Mouse (Mus musculus): ENCODE measurements around the gene Zfp622. TPM values are rescaled to one million over a fixed set of nuclear protein-coding genes. Genes with fewer than 3 reads are reported as not detected.

Zfp622 gene
- polyA plus RNA-seq, 1 experiment from 2014 or later: 31.6 TPM

GRCm38 (mm10) chr15:25948257-25949223 is 35.6 kb upstream of the Zfp622 start:
- Histone ChIP-seq H3K9ac (no peak overlapping the region), H3K4me3 (replicated peaks) (no peak overlapping the region), H3K4me2 (no peak overlapping the region), H3K9me3 (no peaks in the 10 kb centered on the region), H3K27me3 (replicated peaks) (no peaks in the 10 kb centered on the region), H3K4me1 (0 out of 2 replicates have a peak, but pooled peaks cover 4% of the 10 kb centered on the region), H3K36me3 (no peaks in the 10 kb centered on the region), H3K27ac (no peak overlapping the region)
- 76% methylated on average over 26 of the region's 26 CpGs for whole genome bisulfite sequencing
- no peak for ATAC-seq (ENCODE audit: insufficient read depth, low FRiP score, low read depth)

DNA sequence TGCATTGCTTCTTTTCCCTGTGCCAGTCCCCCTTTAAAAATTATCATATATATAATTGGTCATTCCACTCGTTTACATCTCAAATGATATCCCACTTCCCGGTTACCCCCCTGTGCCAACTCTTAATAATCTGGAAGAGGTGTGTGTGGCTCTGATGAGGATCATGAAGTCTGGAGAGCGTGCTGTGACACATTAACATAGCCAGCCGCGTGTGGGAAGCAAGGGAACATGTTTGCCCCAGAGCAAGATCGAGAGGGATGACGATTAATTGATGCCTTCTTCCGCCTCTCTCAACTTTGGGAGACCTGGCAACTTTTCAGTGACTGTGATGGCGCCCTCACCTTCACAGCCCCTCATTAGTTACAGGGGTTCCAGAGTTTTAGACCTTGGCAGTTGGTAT is 34.5 kb upstream of the Zfp622 start:
- no peak overlapping the region for H3K4me3 ChIP-seq (replicated peaks)
- WGBS: 78% methylated on average over 9 of the region's 9 CpGs
- no peaks in the 10 kb centered on the region for H3K36me3 ChIP-seq
- H3K9ac ChIP-seq: no peak overlapping the region
- no peaks in the 10 kb centered on the region for H3K9me3 ChIP-seq
- H3K27me3 ChIP-seq (replicated peaks): no peaks in the 10 kb centered on the region
- H3K4me1 ChIP-seq: 0 out of 2 replicates have a peak, but pooled peaks cover 4% of the 10 kb centered on the region
- no peak overlapping the region for H3K4me2 ChIP-seq
- no peak for ATAC-seq (ENCODE audit: insufficient read depth, low FRiP score, low read depth)
- H3K27ac ChIP-seq: no peak overlapping the region

DNA sequence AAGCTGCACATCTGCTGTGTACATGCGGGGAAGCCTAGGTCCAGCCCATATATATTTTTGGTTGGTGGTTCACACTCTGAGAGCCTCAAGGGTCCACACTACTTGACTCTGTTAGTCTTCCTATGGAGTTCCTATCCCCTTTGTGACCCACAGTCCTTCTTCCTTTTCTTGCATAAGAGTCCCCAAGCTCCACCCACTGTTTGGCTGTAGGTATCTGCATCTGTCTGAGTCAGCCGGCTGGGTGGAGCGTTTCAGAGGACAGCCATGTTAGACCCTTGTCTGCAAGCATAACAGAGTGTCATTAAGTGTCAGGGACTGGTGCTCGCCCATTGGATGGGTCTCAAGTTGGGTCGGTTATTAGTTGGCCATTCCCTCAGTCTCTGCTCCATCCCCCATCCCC is 33.6 kb upstream of the Zfp622 start:
- ATAC-seq (ENCODE audit: insufficient read depth, low FRiP score, low read depth): no peak
- Histone ChIP-seq H3K4me2 (no peak overlapping the region), H3K36me3 (no peaks in the 10 kb centered on the region), H3K4me3 (replicated peaks) (no peak overlapping the region), H3K4me1 (0 out of 2 replicates have a peak, but pooled peaks cover 4% of the 10 kb centered on the region), H3K27ac (no peak overlapping the region), H3K9me3 (no peaks in the 10 kb centered on the region), H3K27me3 (replicated peaks) (no peaks in the 10 kb centered on the region), H3K9ac (no peak overlapping the region)
- 74% methylated on average over 5 of the region's 5 CpGs for WGBS

DNA sequence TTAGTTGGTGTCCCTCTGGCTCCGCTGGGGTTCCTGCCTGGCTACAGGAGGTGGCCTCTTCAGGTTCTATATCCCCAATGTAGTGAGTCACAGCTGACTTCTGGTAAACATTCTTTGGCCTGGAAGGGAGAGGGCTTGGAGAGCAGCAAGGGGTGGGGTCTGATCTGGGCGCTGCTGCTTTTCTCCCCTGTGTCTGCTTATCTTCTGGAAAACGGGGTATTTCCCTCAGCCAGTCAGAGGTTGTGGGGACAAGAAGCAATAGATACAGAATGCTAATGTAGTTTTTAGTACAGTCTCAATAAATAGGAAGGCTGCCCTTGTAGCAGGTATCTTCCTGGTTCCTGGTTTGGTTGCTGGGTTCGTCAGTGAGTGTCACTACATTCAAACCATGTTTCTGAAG is 33.1 kb upstream of the Zfp622 start:
- no peaks in the 10 kb centered on the region for H3K36me3 ChIP-seq
- H3K27me3 ChIP-seq (replicated peaks): no peaks in the 10 kb centered on the region
- H3K9me3 ChIP-seq: no peaks in the 10 kb centered on the region
- ATAC-seq (ENCODE audit: insufficient read depth, low FRiP score, low read depth): no peak
- H3K27ac ChIP-seq: no peak overlapping the region
- H3K4me2 ChIP-seq: no peak overlapping the region
- H3K4me3 ChIP-seq (replicated peaks): no peak overlapping the region
- H3K9ac ChIP-seq: no peak overlapping the region
- 70% methylated on average over 4 of the region's 4 CpGs for WGBS
- 0 out of 2 replicates have a peak, but pooled peaks cover 4% of the 10 kb centered on the region for H3K4me1 ChIP-seq

- Histone ChIP-seq H3K9me3 (no peaks in the 10 kb centered on the region), H3K4me3 (replicated peaks) (no peak overlapping the region), H3K9ac (no peak overlapping the region), H3K36me3 (no peaks in the 10 kb centered on the region), H3K4me2 (no peak overlapping the region), H3K27me3 (replicated peaks) (no peaks in the 10 kb centered on the region), H3K27ac (no peak overlapping the region), H3K4me1 (0 out of 2 replicates have a peak, but pooled peaks cover 8% of the 10 kb centered on the region)
- 76% methylated on average over 5 of the region's 5 CpGs for WGBS
- ATAC-seq (ENCODE audit: insufficient read depth, low FRiP score, low read depth): no peak
These were observed 28.2 kb upstream of the Zfp622 start for GRCm38 (mm10) chr15:25956001-25956400.

GRCm38 (mm10) chr15:25956422-25957117 is 27.6 kb upstream of the Zfp622 start:
- no peak overlapping the region for H3K27ac ChIP-seq
- no peaks in the 10 kb centered on the region for H3K9me3 ChIP-seq
- ATAC-seq (ENCODE audit: insufficient read depth, low FRiP score, low read depth): no peak

GRCm38 (mm10) chr15:25957651-25958050 is 26.5 kb upstream of the Zfp622 start:
- H3K27me3 ChIP-seq (replicated peaks): no peaks in the 10 kb centered on the region
- no peaks in the 10 kb centered on the region for H3K36me3 ChIP-seq
- no peaks in the 10 kb centered on the region for H3K9me3 ChIP-seq
- 68% methylated on average over 10 of the region's 10 CpGs for WGBS
- H3K4me2 ChIP-seq: no peak overlapping the region
- 0 out of 2 replicates have a peak, but pooled peaks cover 8% of the 10 kb centered on the region for H3K4me1 ChIP-seq
- no peak for ATAC-seq (ENCODE audit: insufficient read depth, low FRiP score, low read depth)
- no peak overlapping the region for H3K4me3 ChIP-seq (replicated peaks)
- H3K27ac ChIP-seq: no peak overlapping the region
- no peak overlapping the region for H3K9ac ChIP-seq

More at GRCm38 (mm10) chr15:25956422-25957117, 27.6 kb upstream of the Zfp622 start:
- 46% methylated on average over 11 of the region's 11 CpGs for whole genome bisulfite sequencing
- Histone ChIP-seq H3K36me3 (no peaks in the 10 kb centered on the region), H3K4me3 (replicated peaks) (no peak overlapping the region), H3K4me1 (0 out of 2 replicates have a peak, but pooled peaks cover 8% of the 10 kb centered on the region), H3K9ac (no peak overlapping the region), H3K4me2 (no peak overlapping the region), H3K27me3 (replicated peaks) (no peaks in the 10 kb centered on the region)

DNA sequence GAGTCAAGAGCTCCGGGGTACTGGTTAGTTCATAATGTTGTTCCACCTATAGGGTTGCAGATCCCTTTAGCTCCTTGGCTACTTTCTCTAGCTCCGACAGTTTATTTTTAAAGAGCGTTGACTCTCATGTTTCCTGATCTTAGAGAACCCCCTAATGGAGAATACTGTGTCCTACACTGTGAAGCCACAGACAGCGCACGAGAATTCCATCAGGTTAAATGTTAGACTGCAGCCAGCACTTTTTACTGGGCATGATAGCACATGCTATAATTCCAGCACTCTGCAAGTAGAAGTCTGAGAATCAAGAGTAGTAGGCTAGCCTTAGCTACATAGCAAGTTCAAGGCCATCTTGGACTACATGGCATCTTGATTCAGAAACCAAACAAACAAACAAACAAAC is 24.8 kb upstream of the Zfp622 start:
- Histone ChIP-seq H3K27me3 (replicated peaks) (no peaks in the 10 kb centered on the region), H3K4me2 (no peak overlapping the region), H3K4me1 (0 out of 2 replicates have a peak, but pooled peaks cover 8% of the 10 kb centered on the region), H3K4me3 (replicated peaks) (no peak overlapping the region), H3K36me3 (no peaks in the 10 kb centered on the region), H3K27ac (no peak overlapping the region), H3K9me3 (no peaks in the 10 kb centered on the region), H3K9ac (no peak overlapping the region)
- 26% methylated on average over 5 of the region's 5 CpGs for WGBS
- peak; percentile 68; the same call in 1 of the 2 replicates for ATAC-seq (ENCODE audit: insufficient read depth, low FRiP score, low read depth)

DNA sequence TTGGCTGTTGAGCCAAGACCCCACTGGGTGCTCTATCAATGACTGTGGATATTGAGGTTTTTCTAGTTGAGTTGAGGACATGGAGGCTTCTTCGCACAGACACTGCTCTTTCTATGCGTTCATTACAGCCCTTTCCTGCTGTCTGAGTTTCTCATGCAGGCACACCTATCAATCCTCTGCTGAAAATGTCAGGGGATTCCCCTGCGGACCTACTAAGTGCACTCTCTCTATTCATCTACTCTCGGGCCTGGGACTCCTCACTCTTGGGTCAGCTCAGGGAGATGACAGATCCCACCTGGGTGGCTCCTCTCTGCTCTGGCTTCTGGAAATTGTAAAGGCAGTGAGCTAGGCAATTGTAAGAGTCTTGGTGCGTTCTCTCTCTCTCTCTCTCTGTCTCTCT is 23.9 kb upstream of the Zfp622 start:
- ATAC-seq (ENCODE audit: insufficient read depth, low FRiP score, low read depth): no peak
- H3K4me3 ChIP-seq (replicated peaks): no peak overlapping the region
- no peaks in the 10 kb centered on the region for H3K27me3 ChIP-seq (replicated peaks)
- no peak overlapping the region for H3K4me2 ChIP-seq
- no peaks in the 10 kb centered on the region for H3K36me3 ChIP-seq
- WGBS: 77% methylated on average over 5 of the region's 5 CpGs
- no peak overlapping the region for H3K9ac ChIP-seq
- H3K9me3 ChIP-seq: no peaks in the 10 kb centered on the region
- H3K4me1 ChIP-seq: 0 out of 2 replicates have a peak, but pooled peaks cover 8% of the 10 kb centered on the region
- no peak overlapping the region for H3K27ac ChIP-seq

GRCm38 (mm10) chr15:25966220-25966774 is 17.9 kb upstream of the Zfp622 start:
- 68% methylated on average over 6 of the region's 6 CpGs for WGBS
- no peak for ATAC-seq (ENCODE audit: insufficient read depth, low FRiP score, low read depth)
- H3K4me2 ChIP-seq: no peak overlapping the region
- no peaks in the 10 kb centered on the region for H3K36me3 ChIP-seq
- no peak overlapping the region for H3K4me3 ChIP-seq (replicated peaks)
- H3K9me3 ChIP-seq: no peaks in the 10 kb centered on the region
- H3K27me3 ChIP-seq (replicated peaks): no peaks in the 10 kb centered on the region
- no peak overlapping the region for H3K9ac ChIP-seq
- H3K27ac ChIP-seq: no peak overlapping the region
- no peaks in the 10 kb centered on the region for H3K4me1 ChIP-seq

DNA sequence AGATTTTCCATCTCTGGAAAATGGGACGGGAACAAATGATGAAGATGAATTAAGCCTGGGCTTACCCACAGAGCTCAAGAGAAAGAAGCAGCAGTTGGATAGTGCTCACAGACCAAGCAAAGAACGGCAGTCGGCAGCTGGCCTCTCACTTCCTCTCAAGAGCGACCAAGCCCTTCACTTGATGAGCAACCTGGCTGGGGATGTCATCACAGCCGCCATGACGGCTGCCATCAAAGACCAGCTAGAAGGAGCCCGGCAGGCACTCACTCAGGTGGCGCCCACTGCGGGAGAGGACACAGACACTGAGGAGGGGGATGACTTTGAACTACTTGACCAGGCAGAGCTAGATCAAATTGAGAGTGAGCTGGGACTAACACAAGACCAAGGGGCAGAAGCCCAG is 12.6 kb upstream of the Zfp622 start:
- Histone ChIP-seq H3K27me3 (replicated peaks) (no peaks in the 10 kb centered on the region), H3K4me2 (no peak overlapping the region), H3K9me3 (no peaks in the 10 kb centered on the region), H3K36me3 (no peaks in the 10 kb centered on the region), H3K4me1 (no peaks in the 10 kb centered on the region), H3K4me3 (replicated peaks) (no peak overlapping the region), H3K27ac (no peak overlapping the region), H3K9ac (no peak overlapping the region)
- 80% methylated on average over 9 of the region's 9 CpGs for WGBS
- no peak for ATAC-seq (ENCODE audit: insufficient read depth, low FRiP score, low read depth)

- no peaks in the 10 kb centered on the region for H3K27me3 ChIP-seq (replicated peaks)
- WGBS: 85% methylated on average over 5 of the region's 5 CpGs
- no peak overlapping the region for H3K27ac ChIP-seq
- H3K4me2 ChIP-seq: no peak overlapping the region
- H3K4me3 ChIP-seq (replicated peaks): no peak overlapping the region
- H3K9ac ChIP-seq: no peak overlapping the region
- ATAC-seq (ENCODE audit: insufficient read depth, low FRiP score, low read depth): no peak
- no peaks in the 10 kb centered on the region for H3K9me3 ChIP-seq
- H3K4me1 ChIP-seq: no peaks in the 10 kb centered on the region
- no peaks in the 10 kb centered on the region for H3K36me3 ChIP-seq
These were observed 11.4 kb upstream of the Zfp622 start for GRCm38 (mm10) chr15:25972758-25973157.

Measured in stomach, embryonic 15.5 days (tissue).